Mouse (Mus musculus) layer of hippocampus, postnatal 10 days (tissue): ENCODE data around the gene Gm45785. TPM values are rescaled to one million over a fixed set of nuclear protein-coding genes. Genes with fewer than 3 reads are reported as not detected.

Experiments used
- DNase-seq, 2 experiments: peaks; one replicate each; pipeline ENCODE4 v3.0.0; 2021; ENCODE audit warnings: low spot score in 2 of 2
- total RNA-seq, 2 experiments: library from RNA; stranded (reverse); gene quantifications; 2 replicates each; pipeline ENCODE4 v1.2.3; 2021

The Gm45785 gene
- total RNA-seq, 2 experiments from 2014 or later = 0.40 to 0.73 TPM

DNA sequence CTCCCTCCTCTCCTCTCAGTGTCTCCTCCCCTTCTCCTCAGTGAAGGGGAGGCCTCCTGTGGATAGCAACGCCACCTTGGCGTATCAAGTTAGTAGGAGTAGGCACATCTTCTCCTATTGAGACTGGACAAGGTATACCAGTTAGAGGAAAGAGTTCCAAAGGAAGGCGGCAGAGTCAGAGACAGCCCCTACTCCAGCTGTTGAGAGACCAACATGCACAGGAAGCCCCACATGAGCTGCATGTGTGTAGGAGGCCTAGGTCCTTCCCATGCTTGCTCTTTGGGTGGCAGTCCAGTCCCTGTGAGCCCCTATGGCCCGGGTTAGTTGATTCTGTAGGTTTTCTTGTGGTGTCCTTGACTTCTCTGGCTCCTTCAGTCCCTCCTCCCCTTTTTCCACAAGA lies 22.8 kb downstream of the Gm45785 start:
- DNase-seq = no peak

DNA sequence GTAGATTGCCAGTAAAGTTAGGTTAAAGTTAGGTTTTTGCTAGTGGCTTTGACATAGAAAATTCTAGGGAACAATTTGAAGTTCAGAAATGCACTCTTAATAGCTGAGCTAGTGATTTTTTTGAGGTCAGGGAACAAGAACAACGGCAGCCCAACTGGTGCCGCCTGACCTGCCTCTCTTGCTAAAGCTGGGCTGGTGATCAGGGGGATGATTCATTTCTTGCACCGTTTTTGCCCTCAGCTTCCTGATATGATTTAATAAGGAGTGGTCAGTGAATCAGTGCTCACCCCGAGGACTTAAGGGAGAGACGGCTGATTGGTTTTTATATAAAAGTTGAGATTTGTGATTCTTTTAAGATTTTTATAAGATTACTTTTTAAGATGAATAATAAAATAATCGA lies 24.7 kb downstream of the Gm45785 start:
- DNase-seq = no peak

GRCm38 (mm10) chr7:140828171-140828881 lies 27.8 kb downstream of the Gm45785 start:
- peak in 1 of 2 experiments; percentile 54 for DNase-seq

DNA sequence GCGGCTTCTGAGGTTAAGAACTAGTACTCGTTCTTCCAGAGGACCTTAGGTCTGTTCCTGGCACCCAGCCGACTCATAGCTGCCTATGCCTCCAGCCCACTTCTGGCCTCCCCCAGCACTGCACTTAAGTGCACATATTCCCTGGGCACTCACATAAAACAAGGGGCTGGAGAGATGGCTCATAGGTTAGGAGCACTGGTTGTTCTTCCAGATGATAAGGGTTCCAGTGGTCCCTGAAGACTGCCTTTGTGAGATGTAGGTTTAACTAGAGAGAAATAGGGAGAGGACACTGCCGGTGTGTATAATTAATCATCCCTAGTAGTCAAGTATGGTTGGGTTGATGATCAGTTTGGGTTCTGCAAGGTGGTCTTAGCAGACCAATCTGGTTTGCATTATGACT lies 33.4 kb downstream of the Gm45785 start:
- no peak for DNase-seq

- peak; percentile 71 for DNase-seq
Observed at GRCm38 (mm10) chr7:140821653-140822329, 34.3 kb downstream of the Gm45785 start, which contains the start of gene Zfp941. TSS of gene Zfp941 (minus strand) at chr7:140822178.

DNA sequence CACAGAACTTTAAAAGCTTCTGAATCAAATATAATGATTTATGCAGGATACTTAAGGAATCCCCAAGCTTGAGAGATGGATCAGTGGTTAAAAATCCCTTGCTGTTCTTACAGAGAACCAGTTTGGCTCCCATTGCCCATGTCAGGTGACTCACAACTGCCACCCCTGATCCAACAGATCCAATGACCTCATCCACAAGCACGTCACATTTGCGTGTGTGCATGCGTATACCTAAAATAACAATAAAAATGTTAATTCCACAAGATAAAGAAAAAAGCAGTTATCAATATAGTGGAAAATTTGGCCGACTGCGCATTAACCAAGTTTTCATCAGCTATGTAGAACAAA lies 34.9 kb downstream of the Gm45785 start:
- no peak for DNase-seq

DNA sequence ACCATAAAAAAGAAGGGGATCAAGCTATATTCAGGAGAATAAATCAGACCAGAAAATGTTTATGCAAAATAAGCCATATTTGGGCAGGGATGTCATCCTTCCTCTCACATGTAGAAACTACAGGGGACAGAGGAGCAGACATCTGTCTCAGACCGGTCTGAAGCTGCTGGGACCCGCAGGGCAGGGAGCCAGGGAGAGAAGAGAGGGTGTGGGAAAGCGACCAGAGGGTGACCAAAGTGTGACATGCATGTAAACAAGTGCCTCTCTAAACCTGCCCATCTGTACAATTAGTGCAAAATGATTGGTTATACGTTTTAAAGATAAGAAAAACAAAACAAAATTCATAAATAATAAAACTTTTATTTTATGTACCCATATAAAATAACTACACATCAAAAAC lies 36.0 kb downstream of the Gm45785 start:
- DNase-seq = no peak

GRCm38 (mm10) chr7:140812850-140813249 lies 43.3 kb downstream of the Gm45785 start:
- no peak for DNase-seq

DNA sequence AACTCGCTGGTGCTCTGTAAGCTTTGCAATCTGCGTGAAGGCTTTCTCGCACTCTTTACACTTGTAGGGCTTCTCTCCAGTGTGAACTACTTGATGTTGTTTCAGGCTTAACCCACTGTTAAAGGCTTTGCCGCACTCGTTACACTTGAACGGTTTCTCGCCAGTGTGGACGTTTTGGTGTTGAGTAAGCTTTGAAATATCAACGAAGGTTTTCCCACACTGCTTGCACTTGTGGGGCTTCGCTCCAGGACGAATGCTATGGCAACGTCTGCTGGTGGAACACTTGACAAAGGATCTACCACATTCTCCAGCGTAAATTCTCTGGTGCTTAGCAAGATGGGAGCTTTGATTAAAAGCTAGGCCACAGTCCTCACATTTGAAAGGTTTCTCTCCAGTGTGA lies 44.4 kb downstream of the Gm45785 start:
- peak in 1 of 2 experiments; percentile 36 for DNase-seq

GRCm38 (mm10) chr7:140810496-140810895 lies 45.6 kb downstream of the Gm45785 start:
- no peak for DNase-seq

- DNase-seq = peak in 1 of 2 experiments; percentile 48
Observed at GRCm38 (mm10) chr7:140805704-140806103, 50.4 kb downstream of the Gm45785 start.

GRCm38 (mm10) chr7:140802629-140803028 lies 53.5 kb downstream of the Gm45785 start:
- no peak for DNase-seq

- DNase-seq = no peak
Observed at GRCm38 (mm10) chr7:140798212-140798611, 57.9 kb downstream of the Gm45785 start.

DNA sequence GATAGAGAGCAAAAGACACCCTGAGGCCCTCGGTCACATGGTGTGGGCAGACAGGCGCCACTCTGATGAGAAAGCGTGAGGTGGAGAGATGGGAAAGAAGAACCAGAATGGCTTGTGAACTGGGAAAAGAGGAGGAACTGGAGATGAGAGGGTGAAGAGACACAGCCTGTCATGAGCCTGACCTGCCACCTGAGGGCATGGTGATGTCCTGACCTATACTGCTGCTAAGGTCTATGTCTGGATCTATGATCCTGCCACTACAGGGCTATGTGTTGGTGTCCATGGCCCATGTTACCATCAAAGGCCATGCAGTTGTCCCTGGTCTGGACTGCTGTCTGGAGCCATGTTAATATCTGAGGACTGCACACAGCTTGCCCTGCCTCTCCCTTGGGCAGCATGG lies 58.5 kb downstream of the Gm45785 start:
- DNase-seq = no peak

DNA sequence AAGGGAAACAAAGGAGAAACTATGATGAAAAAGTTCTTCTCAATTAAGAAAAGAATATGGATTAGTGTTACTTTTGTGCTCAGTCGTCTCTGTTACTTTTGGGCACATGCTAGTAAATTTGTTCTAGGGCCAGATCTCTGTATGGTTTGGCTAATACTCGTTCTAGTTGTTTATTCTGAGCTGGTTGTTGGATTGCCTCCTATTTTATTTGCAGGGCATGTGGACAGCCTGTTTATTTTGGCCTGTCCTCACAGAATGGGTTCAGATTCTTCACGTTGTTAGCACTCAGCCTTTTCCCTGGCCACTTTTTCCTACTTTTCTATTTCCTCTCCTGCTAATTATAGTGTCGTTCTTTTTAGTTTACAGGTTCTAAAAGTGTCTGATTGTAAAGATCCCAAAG lies 62.6 kb downstream of the Gm45785 start:
- DNase-seq = no peak

DNA sequence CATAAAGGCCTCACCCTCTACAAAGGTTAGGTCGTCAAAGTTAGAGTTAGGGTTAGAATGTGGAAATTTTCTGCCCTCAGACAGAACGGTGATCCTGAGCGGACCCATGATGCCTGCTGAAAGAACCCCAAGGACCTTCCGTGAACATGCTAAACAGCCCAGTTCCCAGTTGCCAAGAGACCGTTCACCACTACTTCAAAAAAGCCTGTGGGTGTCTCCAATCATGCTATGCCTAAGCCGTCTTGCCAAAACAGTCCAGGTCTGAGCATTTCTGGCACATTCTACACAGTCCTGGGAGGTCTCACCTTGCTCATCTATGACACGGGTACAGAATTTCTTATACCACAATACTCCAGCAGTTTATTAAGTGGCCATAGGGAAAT lies 68.1 kb downstream of the Gm45785 start:
- no peak for DNase-seq

DNA sequence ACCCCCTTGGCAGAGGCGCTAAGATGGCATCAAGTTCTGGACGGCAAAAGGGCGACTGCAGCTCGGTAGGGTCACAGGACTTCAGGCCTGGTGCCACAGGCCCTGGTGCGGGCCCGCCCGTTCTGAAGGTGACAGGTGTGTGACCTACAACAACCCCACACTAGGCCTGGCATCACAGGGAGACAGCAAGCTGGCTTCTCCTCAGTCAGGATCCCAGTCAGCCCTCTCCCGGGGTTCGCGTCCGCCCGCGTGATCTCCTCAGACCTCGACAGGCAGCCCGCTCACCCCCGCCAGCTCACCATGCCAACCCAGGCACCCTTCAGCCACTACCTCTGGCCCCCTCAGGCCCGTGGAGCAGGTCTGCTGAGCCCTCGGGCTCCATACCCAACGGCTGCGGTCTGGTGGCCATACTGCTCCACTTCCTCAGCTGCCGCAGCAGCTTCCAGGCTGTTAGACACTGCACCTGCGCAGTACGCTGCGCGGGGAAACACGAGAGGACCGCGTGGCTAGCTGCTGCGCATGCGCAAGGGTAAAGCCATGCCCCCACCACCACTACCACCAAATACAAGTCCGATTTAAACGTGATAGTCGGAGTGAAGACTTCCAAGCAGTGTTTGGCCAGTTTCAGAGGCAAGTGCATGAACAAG lies 68.6 kb downstream of the Gm45785 start, which contains the start of gene Syce1:
Syce1 (minus strand) TSS at position 447 of the 647 bp plus-strand sequence.
- DNase-seq = no peak

DNA sequence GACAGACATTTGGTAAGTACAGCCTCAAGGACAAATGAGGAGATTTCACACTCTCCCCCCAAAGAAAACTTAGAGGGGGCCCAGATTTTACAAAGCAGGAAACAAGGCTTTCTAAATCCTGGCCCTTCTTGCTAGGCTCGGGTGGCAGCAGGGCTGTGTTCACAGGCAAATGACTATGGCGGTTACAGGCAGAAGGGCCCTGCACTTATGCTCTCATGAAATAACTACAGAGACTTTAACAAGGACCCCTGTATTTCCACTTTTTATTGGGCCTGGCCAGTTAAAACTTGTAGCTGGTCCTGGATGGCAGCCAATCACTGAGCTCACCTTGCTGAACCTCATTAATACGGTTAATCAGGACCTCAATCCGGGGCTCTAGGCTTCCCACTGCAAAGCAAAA lies 75.6 kb downstream of the Gm45785 start:
- no peak for DNase-seq
